Mouse (Mus musculus) granulocyte monocyte progenitor cell, adult 5-6 weeks (primary cell): ENCODE measurements at regions not wholly inside any gene's neighbourhood (a gene's known extent, or its start where the extent isn't known, plus 50 kb on each side); places are given as distances from the start of the nearest gene placed in this dataset.

Source experiments
- ATAC-seq: replicated peaks from 2 replicates; pipeline ENCODE4 v1.8.0; 2016; ENCODE audit warnings: mild to moderate bottlenecking, moderate TSS enrichment, inconsistent platforms; ENCODE audit not compliant: poor library complexity, severe bottlenecking

DNA sequence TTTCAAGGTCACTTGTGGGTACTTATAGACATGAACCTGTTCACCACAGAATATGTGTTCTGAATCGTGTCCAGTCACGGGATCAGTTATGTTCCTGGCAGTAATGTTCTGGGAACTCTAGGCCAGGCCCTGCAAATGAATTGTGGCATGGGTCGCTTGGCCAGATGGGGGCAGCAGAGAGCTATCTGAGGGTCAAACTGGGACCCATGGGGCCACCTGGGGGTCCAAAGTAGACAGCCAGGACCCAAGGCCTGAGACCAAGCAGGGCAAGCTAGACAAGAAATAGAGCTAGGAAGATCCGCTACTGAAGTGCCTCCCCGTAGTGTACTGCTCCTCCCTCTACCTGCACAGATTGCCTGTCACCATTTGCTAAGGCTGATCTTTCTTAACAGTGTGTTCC is 623.4 kb downstream of the Insc start:
- peak; percentile 84 for ATAC-seq

DNA sequence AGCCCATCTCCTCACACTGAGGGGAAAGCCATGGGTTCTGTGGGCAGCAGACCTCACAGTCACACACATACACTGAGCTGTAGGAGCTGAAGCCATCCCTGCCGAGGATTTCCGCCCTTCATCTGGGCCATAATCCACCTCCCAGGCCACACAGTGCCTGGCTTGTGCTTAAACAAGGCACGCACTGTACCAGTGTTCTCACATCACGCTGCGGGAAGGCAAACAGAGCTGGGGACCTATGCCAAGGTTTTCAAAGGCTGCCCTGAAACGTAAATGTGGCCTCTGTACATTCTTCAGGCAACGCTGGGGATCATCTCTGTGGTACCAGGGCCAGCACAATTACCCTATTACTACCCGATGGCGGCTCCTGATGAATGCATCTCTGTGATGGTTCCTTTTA is 627.6 kb downstream of the Insc start:
- no peak for ATAC-seq

DNA sequence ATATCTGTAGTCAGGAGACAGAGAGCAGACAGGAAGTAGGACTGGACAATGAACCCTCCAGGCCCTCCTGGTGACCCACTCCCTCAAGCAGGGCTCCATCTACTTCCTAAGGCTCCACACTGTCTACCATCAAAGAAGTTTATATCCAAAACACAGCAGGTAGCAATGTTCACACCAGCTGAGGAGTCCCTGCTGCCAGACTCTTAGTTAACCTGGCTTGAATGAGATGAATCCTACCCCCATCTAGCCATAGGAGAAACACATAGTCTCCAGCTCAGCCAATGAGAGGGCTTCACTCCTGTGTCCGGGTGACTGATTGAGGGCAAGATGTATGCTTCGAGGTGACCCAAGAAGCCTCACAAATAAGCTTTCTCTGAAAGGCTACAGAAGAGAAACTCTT is 629.4 kb downstream of the Insc start:
- no peak for ATAC-seq

DNA sequence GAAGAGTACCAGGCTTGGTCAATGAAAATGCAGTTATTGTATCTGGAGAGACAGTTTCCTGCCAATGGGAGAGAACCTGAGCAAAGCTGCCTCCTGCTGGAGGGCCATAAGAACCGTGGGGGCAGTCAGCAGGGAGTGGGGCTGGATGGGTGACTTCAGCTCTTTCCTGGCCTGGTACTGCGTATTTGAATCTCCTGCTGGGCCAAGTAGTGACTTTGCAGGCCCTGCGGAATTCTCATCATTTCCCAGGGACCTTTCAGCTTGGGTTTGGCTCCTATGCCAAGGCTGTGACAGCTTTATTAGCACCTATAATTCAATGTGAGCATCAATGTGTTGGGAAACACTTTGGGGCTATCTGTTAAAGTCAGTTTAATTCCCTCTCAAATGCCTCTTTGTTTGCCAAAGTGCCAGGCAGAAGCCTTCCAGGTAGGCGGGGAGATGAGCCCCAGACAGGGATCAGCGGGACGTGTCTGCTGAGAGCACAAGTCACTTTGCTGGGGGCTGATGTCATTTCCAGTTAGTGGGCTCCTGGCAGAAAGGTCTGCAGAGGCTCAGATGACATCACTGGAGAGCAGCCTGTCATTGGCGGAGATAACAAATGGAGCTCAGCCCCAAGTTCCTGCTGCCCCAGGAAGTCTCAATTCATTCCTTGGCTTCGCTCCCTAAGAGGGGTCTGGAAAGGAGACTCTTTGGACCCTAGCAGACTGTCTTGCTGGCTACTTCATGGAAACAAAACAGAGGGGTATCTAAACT is 630.5 kb downstream of the Insc start:
- ATAC-seq: no peak

DNA sequence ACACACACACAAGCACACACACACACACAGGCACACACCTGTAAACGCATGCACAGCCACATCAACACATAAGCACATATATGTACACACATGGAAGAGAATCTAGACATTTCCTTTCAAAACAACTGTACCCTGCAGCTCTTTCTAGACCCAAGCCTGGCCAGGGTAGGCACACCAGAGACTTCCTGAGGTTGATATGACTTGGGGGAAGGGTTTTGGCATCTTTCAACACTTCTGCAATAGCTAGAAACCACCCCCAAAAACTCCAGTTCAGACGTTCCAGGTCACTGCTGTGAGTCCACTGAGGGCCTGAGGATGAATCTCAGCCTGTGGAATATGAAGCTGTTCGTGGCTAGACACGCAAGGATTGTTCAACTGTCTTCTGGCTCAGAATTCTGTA is 632.6 kb downstream of the Insc start:
- ATAC-seq: peak; percentile 33

DNA sequence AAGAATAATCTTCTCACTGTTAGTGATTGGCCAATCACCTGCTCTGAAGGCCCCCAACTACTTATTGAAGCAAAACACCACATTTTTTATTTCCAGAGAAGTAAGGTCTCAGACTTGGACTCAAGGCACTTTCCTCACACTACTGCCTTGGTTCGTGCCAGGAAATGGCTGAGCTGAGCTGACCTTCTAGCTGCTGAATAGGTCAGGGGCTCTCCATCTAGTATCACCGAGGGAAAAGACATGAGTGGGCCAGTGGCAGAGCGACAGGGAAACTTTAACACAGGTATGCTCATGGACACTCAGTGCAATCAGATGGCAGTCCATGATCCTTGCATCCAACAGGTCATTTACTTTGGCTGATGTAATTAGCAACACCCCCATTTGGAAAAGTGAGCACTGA is 635.3 kb downstream of the Insc start:
- no peak for ATAC-seq

DNA sequence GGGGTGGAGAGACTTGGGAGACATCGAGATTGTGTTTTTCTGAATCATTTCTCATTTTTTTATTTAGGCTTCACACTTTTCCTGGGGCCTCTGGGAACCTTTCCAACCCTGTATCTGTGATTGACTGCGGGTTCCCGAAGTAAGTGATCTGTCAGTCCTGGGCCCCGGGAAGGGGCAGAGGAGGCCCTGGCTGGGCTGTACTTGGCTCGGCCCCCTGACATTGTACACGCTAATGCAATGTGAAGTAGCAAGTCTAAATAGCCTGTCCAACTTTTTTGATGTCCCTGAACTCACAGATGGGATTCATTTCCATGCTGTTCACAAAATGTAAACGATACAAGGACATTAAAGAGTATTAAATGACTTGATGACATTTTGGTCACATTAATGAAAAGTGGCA is 636.1 kb downstream of the Insc start:
- ATAC-seq: no peak

DNA sequence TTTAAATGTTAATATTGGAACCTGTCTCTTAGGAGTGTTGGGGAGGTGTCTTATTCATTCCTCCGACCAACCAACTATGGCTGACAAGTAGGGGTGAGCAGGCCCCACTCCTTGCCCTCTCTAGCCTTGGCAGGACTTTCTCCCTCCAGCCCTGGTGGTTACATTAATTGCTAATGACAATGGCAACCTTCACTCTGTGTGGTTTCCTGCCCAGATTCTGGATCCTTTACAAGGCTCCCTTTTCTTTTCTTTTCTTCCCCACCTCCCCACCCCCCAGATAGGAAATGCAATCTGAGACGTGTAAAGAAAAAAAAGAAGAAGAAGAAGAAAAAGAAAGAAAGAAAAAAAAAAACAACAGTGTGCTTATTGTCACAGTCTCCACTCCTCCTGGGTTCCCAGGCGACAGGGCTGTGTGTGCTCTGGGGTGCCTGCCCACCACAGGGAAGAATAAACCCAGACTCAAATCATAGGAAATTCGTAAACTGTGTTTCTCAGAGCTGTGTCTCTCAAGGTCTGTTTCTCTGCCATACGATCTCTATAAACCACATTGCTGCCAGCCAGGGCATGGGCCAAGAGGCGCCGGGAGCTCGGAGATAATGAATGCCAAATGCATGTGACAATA is 637.6 kb downstream of the Insc start:
- no peak for ATAC-seq

DNA sequence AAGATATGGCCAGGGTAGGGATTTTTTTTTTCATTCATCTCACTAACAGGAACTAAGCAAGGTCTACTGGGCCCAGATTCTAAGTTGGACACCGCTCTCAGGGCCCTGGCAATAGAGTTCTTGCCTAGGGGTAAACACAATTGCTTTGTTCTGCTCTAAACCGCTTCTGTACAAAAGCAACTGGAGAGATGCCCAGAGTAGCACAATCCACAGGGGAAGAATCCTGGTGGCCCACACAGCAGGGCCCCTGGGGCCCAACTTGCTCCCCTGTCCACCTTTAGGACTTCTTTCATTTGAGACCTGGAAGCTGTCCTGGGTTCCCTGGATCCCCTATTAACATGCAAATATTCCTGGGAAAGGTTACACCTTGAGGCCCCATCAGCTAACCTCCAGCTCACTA is 639.4 kb downstream of the Insc start:
- ATAC-seq: no peak

DNA sequence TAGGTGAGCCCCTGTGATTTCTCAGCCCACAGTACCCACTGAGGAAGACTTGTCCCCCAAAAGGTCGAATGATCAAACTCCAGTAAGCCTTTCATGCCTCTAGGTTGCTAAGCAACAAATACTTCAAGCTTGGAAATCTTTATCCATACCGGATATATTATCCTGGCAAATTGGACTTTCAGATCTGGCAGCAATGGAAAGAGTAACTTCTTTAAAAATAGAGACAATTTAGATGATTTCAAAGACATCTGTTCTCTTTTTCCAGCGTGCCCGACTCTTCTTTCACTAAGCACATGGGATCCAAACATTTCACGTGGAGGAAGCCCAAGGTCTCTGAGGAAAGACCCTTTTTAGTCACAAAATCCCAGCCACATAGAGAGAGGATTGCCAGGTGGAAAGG is 645.4 kb downstream of the Insc start:
- no peak for ATAC-seq

DNA sequence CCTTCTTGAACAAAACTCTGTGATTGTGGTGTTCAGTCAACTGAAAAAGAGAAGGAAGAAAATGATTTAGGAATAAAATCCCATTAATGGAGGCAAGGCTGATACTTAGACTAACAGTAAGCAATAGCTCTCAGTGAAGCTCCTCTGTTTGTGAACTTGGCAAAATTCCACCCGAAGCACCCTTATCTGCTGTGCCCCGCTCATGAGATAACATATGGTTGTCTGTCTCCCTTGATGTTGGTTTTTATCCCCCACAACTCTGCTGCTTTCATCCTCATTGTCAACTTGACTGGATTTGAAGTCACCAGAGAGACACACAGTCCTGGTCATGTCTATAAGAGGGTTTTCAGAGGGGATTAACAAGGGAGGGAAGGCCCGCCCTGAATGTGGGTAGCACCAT is 646.1 kb downstream of the Sox6 start:
- ATAC-seq: no peak

DNA sequence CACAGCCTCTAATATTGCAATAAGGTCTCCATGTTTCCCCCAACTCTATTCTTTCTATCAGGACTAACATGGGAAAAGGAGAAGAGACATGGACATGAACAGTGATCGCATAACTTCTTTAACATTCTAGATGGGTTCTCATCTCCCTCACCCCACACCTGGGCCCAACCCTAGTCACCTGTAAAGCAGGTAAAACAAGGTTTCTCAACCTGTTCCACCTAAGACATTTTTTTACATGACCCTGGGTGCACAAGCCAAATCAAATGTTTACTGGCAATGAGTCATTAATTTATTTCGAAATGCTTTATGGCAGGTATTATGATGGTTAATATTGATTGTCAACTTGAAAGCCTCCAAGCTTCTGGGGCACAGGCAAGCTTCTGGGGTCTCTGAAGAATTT is 640.4 kb downstream of the Sox6 start:
- ATAC-seq: no peak

DNA sequence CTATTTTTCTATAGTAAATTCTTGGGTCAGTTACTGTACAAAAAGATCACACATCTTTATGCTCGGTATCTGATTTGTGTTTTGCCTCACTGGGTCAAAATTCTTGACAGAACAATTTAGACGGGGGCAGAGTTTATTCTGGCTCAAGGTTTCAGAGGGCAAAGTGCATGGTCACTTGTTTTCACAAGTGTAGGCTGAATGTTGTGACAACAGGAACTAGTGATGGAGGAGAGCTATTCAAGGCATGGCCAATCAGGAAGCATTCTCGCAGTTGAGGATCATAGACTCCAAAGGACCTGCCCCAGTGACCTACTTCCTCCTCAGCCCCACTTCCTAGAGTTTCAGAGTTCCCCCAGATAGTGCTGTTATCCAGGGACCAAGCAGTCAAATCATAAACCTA is 639.1 kb downstream of the Sox6 start:
- peak; percentile 37; the same call in 1 of the 2 replicates for ATAC-seq

DNA sequence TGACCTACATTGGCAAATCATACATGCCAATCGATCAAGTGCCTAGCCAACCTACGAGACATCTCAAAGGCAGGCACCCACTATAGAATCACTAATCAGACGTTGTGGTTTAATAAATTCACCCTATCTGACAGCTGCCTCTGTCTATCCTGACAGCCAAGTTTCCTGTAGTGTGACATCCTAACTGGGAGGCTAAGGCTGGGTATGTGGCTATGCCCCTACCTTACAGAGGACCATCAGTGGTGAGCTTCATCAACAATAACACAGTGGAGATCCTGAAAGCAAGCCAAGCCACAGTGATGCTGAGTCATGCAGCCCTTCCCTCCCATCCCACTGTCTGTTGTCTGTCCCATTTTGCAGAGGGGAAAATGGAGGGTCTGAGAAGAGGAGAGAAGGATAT is 630.7 kb downstream of the Sox6 start:
- no peak for ATAC-seq

DNA sequence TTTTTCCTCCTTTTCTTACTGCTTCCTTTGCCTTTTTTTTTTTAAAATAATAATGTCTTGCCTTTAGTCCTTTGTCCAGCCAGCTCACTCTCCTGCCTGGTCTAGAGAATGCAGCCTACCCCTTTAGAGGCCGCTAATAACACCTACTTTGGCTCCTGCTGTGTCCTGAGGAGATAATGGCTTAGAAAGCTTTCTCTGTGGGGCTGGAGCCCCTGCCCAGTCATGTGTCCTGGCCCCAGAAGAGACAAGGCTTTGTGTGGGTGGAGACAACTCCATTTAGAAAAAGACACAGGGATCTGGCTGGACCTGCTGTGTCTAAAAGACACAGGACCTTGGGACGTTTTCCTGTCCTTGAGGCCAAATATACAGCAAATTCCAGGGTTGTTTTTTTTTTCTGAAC is 629.7 kb downstream of the Sox6 start:
- no peak for ATAC-seq

DNA sequence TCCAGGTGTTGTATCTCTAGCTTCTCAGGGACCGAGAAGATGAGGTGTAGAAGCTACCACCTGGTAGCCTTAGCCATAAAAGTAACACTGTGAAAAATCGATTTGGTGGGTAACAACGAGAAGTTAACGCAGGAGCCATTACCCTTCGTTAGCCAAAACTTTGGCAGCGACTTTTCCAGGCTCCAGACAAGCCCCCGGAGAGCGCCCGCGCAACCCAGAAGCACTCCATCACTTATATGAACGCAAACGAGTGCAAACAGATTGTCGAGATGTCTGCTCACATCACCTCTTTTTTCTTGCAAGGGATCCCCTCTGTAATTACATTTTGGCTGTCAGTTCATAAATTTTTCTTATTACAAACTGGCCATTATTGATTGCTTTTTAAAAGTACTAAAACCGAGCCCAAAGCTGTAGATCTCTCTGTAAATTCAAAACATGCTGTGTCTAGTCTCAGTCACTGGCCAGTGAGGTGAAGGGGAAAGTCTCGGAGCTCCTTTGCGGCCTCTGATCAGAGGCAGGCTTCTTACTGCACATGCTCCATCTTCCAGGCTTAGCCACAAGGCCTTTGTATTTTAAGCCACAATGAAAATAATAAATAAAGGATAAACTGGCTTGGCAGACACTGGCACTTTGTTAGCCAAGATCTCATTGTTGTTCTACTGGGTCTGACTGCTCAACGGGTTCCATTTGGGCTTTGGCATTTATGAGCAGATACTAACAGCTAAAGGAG is 627.9 kb downstream of the Sox6 start:
- ATAC-seq: no peak

DNA sequence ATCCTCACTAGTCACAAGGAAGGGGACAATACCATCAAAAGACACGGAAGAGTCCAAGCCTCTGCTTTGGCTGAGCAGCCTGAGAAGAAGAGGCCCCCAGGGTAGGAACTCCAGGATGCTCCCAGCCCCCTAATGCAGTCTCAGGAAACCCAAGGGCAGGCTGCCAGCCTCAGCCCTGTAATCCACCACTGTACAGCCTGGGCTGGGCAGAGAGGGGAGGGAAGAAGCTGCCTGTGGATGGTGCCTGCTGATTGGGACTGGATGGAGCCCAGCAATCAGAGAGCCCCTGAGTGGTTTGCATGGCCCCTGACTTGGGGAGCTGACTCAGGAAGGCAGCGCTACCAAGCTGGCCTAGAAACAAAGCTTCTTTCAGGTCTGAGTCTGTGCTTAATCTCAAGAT is 627.1 kb downstream of the Sox6 start:
- peak; percentile 20; the same call in 1 of the 2 replicates for ATAC-seq

DNA sequence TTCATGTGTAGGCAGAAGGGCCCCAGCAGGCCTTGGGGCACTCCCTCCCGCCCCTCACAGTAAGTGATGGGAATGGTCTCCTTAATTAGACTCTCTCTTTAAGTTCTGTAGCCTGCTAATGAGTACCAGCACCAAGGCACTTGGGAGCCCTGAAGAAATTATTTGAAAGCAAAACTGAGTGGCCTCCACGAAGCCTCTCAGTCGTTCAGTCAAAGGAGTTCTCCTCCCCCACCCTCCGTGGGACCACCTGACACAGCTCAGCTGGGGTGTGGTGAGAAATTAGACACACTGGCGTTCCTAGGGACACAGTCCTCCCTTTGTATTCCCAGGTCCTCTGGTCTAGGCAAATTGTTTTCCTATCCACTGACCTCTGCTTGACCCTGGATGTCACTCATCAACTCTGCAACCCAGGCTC is 623.4 kb downstream of the Sox6 start:
- no peak for ATAC-seq
